10 mouse cellular contexts compared by ENCODE assay signal in the genomic region with DNA sequence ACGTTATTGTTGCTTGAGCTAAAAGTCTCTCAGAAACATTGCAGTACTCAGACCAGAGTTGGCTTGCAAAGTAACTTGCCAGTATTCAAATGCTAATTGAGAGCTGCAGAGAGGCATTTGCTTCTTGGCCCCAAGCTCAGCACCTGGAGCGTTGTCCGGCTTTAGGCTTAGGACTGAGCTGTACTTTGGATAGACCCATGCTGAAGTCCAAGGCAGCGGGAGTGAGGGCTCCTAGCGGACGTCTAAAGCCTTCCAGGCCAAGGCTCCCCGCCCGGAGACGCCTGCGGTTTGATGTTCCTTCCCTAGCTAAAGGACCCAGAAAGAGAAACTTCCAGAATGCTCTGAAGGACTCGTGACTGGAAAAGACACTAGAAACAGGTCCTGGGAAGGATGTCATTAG. TPM values are rescaled to one million over a fixed set of nuclear protein-coding genes. Genes with fewer than 3 reads are reported as not detected.
DNase-seq lines count a peak whose midpoint lies in the region; ATAC-seq and TF ChIP-seq lines count a peak whose summit lies in the region.
"Had no signal": no experiment of that assay in that cellular context is flagged by ENCODE, and none has a peak within 500 bp of the region (broad histone marks: within the 10 kb centered on the region; RNA-seq: fewer than 3 reads in every experiment).

No protein-coding gene starts in this region.

- peak; percentile 17; the same call in 1 of the 2 replicates for ATAC-seq in common myeloid progenitor, adult 5-6 weeks (replicated peaks; ENCODE audit: low read depth, poor library complexity, severe bottlenecking)
- no peak for ATAC-seq in intestine, postnatal 0 days
- peak; percentile 40 for ATAC-seq in megakaryocyte progenitor cell, adult 5-6 weeks (replicated peaks; ENCODE audit: poor library complexity)
- no peak for ATAC-seq in cerebellum, adult (ENCODE audit: insufficient number of reproducible peaks, low FRiP score, low TSS enrichment)

- no peak overlapping the region for H3K9ac ChIP-seq in intestine, postnatal 0 days (ENCODE audit: low read depth, low read length)

- no peak for DNase-seq in heart, embryonic 10.5 days (ENCODE audit: low spot score)
- DNase-seq in heart, adult 18-20 months, result no peak
- DNase-seq in spleen, postnatal 36 days (ENCODE audit: low spot score in 2 of 2), result no peak
- no peak for DNase-seq in gastrocnemius, postnatal 14 days
- DNase-seq: adrenal gland, postnatal 14 days; lung, postnatal 36 days had no signal

- no peak overlapping the region for H3K27ac ChIP-seq in heart, embryonic 10.5 days
- H3K27ac ChIP-seq in intestine, postnatal 0 days (ENCODE audit: low read depth, low read length), result no peak overlapping the region

- no peaks in the 10 kb centered on the region for H3K9me3 ChIP-seq in heart, embryonic 10.5 days
- no peaks in the 10 kb centered on the region for H3K9me3 ChIP-seq in intestine, postnatal 0 days (ENCODE audit: control insufficient read depth)

- intact Hi-C loops in gastrocnemius, postnatal 14 days (cut with DNase I; ENCODE audit: low total_unique reads), result no loop called here

- H3K27me3 ChIP-seq in heart, embryonic 10.5 days (ENCODE audit: insufficient read depth, poor library complexity, severe bottlenecking), result peaks cover 69% of the 10 kb centered on the region
- H3K27me3 ChIP-seq in intestine, postnatal 0 days (replicated peaks; ENCODE audit: control insufficient read depth, insufficient read depth, low read length), result peaks cover 52% of the 10 kb centered on the region

- TF ChIP-seq CTCF in intestine, postnatal 0 days (IDR thresholded peaks at IDR 0.05; ENCODE audit: low read depth), result peak; percentile 50

- H3K4me1 ChIP-seq in heart, embryonic 10.5 days, result peaks cover 21% of the 10 kb centered on the region
- no peaks in the 10 kb centered on the region for H3K4me1 ChIP-seq in intestine, postnatal 0 days (replicated peaks; ENCODE audit: control insufficient read depth, insufficient read depth, low read length)

- H3K36me3 ChIP-seq in heart, embryonic 10.5 days, result peaks cover under 1% of the 10 kb centered on the region; the same call in 1 of the 2 replicates
- H3K36me3 ChIP-seq in intestine, postnatal 0 days (ENCODE audit: control insufficient read depth, insufficient read depth), result no peaks in the 10 kb centered on the region; the same call in 1 of the 2 replicates

- peak overlapping the region; percentile 63 for H3K4me2 ChIP-seq in intestine, postnatal 0 days (replicated peaks; ENCODE audit: low read depth)

- 4% methylated on average over 11 of the region's 11 CpGs for whole genome bisulfite sequencing in heart, embryonic 10.5 days
- 3% methylated on average over 11 of the region's 11 CpGs for WGBS in intestine, postnatal 0 days

- peak overlapping the region; percentile 52 for H3K4me3 ChIP-seq in heart, embryonic 10.5 days
- H3K4me3 ChIP-seq in intestine, postnatal 0 days (ENCODE audit: low read depth, low read length), result peak overlapping the region; percentile 9; the same call in 1 of the 2 replicates

RNA-seq across cellular contexts. Expression of gene Galr2, which starts 1.4 kb away (rescaled TPM):
- polyA plus RNA-seq in heart, embryonic 10.5 days (2016; fragmentation: Nextera tagmentation; extraction: Ambion mirVana), result 0.07 and 0.21 TPM in 2 replicates
- not detected for total RNA-seq in heart, adult 18-20 months (2021)
- total RNA-seq in common myeloid progenitor, adult 5-6 weeks (2017), result not detected in 2 replicates
- 0.10 and 0.29 TPM in 2 replicates for polyA plus RNA-seq in intestine, postnatal 0 days (2015; fragmentation: Nextera tagmentation; extraction: Ambion mirVana)
- total RNA-seq in megakaryocyte progenitor cell, adult 5-6 weeks (2015), result not detected in 2 replicates
- total RNA-seq in megakaryocyte progenitor cell, adult 5-6 weeks (2017), result not detected in 2 replicates
- total RNA-seq in gastrocnemius, postnatal 14 days (2021), result under 1 TPM; 0.38 to 0.41 TPM
- total RNA-seq: adrenal gland, postnatal 14 days had no signal

RNA-seq across cellular contexts. Expression of gene Srp68, which starts 8.1 kb away (rescaled TPM):
- polyA plus RNA-seq in heart, embryonic 10.5 days (2016; fragmentation: Nextera tagmentation; extraction: Ambion mirVana), result 90.7 and 101 TPM in 2 replicates
- total RNA-seq in heart, adult 18-20 months (2021), result 10 to 100 TPM; 59.0 to 67.2 TPM
- total RNA-seq in common myeloid progenitor, adult 5-6 weeks (2017), result 56.9 and 62.6 TPM in 2 replicates
- polyA plus RNA-seq in intestine, postnatal 0 days (2015; fragmentation: Nextera tagmentation; extraction: Ambion mirVana), result 45.2 and 48.7 TPM in 2 replicates
- total RNA-seq in megakaryocyte progenitor cell, adult 5-6 weeks (2015), result 59.1 and 65.6 TPM in 2 replicates
- total RNA-seq in megakaryocyte progenitor cell, adult 5-6 weeks (2017), result 63.1 and 67.3 TPM in 2 replicates
- 10 to 100 TPM; 68.5 to 69.5 TPM for total RNA-seq in gastrocnemius, postnatal 14 days (2021)

RNA-seq across cellular contexts. Expression of gene Exoc7, which starts 24.9 kb away (rescaled TPM):
- polyA plus RNA-seq in heart, embryonic 10.5 days (2016; fragmentation: Nextera tagmentation; extraction: Ambion mirVana), result 48.7 and 56.4 TPM in 2 replicates
- total RNA-seq in heart, adult 18-20 months (2021), result 10 to 100 TPM; 50.2 to 55.4 TPM
- total RNA-seq in common myeloid progenitor, adult 5-6 weeks (2017), result 19.5 and 34.3 TPM in 2 replicates
- 44.6 and 49.2 TPM in 2 replicates for polyA plus RNA-seq in intestine, postnatal 0 days (2015; fragmentation: Nextera tagmentation; extraction: Ambion mirVana)
- 29.1 and 44.3 TPM in 2 replicates for total RNA-seq in megakaryocyte progenitor cell, adult 5-6 weeks (2015)
- total RNA-seq in megakaryocyte progenitor cell, adult 5-6 weeks (2017), result 21.7 and 22.1 TPM in 2 replicates
- total RNA-seq in gastrocnemius, postnatal 14 days (2021), result 10 to 100 TPM; 61.9 to 62.3 TPM

RNA-seq across cellular contexts. Expression of gene Evpl, which starts 44.2 kb away (rescaled TPM):
- polyA plus RNA-seq in heart, embryonic 10.5 days (2016; fragmentation: Nextera tagmentation; extraction: Ambion mirVana), result 0.67 and 1.5 TPM in 2 replicates
- under 1 TPM; 0.15 to 0.46 TPM for total RNA-seq in heart, adult 18-20 months (2021)
- 2.2 and 2.6 TPM in 2 replicates for total RNA-seq in common myeloid progenitor, adult 5-6 weeks (2017)
- polyA plus RNA-seq in intestine, postnatal 0 days (2015; fragmentation: Nextera tagmentation; extraction: Ambion mirVana), result 1.2 and 1.3 TPM in 2 replicates
- 0.05 and 0.24 TPM in 2 replicates for total RNA-seq in megakaryocyte progenitor cell, adult 5-6 weeks (2015)
- 1.2 and 2.0 TPM in 2 replicates for total RNA-seq in megakaryocyte progenitor cell, adult 5-6 weeks (2017)
- total RNA-seq in gastrocnemius, postnatal 14 days (2021), result under 1 TPM; 0.09 to 0.14 TPM

RNA-seq across cellular contexts. Expression of gene Foxj1, which starts 53.1 kb away (rescaled TPM):
- 0.31 and 0.74 TPM in 2 replicates for polyA plus RNA-seq in heart, embryonic 10.5 days (2016; fragmentation: Nextera tagmentation; extraction: Ambion mirVana)
- 1 to 10 TPM in 1 of 2 experiments, not detected in 1; 2.2 TPM for total RNA-seq in heart, adult 18-20 months (2021)
- total RNA-seq in common myeloid progenitor, adult 5-6 weeks (2017), result not detected in 2 replicates
- 0.09 TPM in 1 of 2 replicates, not detected in the other for polyA plus RNA-seq in intestine, postnatal 0 days (2015; fragmentation: Nextera tagmentation; extraction: Ambion mirVana)
- total RNA-seq in megakaryocyte progenitor cell, adult 5-6 weeks (2015), result not detected in 2 replicates
- total RNA-seq in megakaryocyte progenitor cell, adult 5-6 weeks (2017), result not detected in 2 replicates
- under 1 TPM; 0.22 to 0.27 TPM for total RNA-seq in gastrocnemius, postnatal 14 days (2021)

Comparison
In these comparisons a context has a peak if more than half of its experiments do, and no peak if none do; other contexts are left out.
1. ATAC-seq: peak in common myeloid progenitor, adult 5-6 weeks (single experiment) and megakaryocyte progenitor cell, adult 5-6 weeks (single experiment); none in intestine, postnatal 0 days (single experiment) and cerebellum, adult (single experiment).